Mouse (Mus musculus): ENCODE measurements around the gene Snapc2.

The Snapc2 gene

DNA sequence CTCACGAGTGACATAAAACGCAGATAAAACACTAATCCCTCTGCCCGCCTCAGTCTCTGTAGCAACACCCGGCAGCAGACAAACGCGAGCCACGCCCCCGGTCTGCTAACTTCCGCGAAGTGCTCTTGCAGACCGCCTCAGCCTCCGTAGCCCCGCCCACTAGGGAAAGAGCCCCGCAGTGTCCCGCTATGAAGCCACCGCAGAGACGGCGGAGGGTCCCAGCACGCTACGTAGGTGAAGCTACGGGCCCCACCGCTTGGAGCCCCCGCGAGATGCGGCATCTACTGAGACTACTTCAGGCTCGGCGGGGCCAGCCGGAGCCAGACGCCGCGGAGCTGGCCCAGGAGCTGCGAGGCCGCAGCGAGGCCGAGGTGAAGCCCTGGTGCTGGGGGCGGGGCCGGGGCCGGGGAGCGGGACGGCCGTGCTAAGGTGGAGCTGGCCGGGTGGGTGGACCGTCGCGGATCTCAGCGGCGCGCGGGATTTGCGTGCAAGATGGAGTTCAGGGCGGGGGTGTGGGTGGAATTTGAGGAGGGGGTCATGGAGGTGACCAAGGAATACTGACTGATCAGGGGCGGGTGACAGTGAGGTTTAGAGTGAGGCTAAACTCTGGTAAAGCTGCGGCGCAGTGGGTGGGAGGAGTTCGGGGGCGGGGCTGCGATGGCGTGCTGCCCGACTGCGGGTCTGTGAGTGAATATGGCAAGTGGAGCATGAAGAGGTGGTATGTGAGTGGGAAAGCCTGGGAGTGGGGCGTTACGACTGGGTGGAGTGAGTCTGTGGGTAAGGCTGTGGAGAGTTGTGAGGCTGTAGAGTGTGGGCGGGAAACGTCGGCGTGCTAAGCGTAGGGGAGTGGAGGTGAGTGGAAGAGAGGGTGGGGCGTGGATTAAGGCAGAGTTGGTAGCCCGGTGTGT is at the start of gene Snapc2:
Gene Snapc2, plus strand, starts transcription at position 147 of the 908 bp plus-strand sequence.
- peak; percentile 90 to 92 for DNase-seq (ENCODE audit: low spot score in 2 of 2)

DNA sequence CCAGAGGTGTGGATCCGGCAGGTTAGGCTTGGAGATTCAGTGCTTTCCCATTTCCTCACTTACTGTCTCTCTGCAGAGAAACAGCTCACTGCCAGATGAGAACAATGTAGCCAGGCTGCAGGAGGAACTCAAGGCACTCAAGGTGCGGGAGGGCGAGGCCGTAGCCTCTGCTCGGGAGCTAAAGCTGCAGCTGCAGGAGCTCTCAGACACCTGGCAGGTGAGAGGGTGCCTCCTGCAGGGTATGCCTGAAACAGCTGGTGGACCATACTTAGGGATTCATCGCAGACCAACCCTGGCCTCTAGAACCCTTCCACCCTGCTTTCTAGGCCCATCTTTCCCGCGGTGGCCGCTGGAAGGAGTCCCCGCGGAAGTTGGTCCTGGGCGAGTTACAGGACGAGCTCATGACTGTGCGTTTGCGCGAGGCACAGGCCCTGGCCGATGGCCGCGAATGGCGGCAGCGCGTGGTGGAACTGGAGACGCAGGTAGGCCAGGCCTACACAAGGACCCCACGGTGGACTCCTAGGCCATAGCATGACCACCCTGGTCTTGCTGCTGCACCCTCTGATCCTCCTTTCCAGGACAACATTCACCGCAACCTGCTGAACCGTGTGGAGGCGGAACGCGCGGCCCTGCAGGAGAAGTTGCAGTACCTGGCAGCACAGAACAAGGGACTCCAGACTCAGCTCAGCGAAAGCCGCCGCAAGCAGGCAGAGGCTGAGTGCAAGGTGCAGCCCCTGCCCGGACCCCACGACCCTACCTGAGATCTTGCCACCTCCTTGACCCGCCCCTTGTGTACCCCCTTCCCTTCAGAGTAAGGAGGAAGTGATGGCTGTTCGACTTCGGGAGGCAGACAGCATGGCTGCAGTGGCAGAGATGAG is 47.4 kb upstream of the Snapc2 start:
- no peak for DNase-seq (ENCODE audit: low spot score in 2 of 2)

DNA sequence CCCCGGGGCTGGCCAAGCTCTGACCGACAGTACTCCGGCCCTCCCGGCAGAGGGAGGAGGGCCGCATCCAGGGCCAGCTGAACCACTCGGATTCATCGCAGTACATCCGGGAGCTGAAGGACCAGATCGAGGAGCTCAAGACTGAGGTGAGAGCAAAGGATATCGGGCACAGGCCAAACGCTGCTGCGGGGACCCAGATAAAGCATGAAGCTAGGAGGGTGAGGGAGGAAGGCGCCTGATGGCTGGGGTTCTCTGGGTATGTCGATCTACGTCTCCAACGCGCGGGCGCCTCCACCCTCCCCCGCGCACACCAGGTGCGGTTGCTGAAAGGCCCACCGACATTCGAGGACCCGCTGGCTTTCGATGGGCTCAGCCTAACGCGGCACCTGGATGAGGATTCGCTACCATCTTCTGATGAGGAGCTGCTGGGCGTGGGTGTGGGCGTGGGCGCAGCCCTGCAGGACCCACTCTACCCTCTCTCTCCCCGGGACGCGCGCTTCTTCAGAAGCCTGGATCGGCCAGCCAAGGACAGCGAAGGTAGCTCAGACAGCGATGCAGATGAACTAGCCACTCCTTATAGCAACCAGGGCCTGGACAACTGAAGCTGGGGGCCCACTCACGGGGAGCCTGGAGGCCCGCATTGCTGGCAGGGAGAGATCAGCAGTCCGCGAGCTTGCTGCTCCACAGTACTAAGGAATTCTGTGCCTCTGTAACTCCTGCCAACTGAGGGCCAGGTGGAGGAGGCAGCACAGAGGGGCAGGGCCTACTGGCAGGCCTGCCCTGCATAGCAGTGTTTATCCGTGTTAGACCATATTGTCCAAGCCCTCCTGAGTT is 46.5 kb upstream of the Snapc2 start:
- no peak for DNase-seq (ENCODE audit: low spot score in 2 of 2)

DNA sequence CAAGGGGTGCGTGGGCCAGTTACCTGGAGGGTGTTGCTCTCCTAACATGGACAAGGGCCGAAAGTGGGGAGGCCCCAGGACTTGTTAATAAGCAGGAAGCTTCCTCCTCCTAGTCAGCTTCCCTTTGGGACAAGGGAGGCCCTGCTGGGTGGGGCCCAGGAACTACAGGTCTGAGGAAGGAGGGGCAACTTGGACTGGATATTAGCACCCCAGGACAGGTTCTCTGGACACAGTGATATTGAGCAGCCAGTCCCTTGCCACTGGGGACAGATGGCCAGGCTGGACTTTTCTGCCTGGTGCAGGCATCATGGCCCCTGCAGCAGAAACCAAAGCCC is 45.9 kb upstream of the Snapc2 start:
- DNase-seq (ENCODE audit: low spot score in 2 of 2) = no peak

DNA sequence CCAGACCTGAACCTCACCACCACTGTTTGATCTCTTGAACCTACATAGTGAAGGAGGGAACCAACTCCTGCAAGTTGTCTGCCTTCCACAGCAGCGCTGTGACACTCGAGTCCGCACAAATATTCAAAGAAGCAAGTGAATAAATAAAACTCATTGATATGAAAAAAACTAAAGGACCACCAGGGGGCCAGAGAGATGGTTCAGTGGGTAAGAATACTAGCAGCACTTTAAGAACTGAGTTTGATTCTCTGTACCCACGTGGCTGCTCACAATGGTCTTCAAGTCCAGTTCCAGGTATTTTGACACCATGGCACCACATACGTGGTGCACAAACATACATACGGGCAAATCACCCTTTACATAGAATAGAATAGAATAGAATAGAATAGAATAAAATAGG is 41.8 kb upstream of the Snapc2 start:
- DNase-seq (ENCODE audit: low spot score in 2 of 2) = no peak

DNA sequence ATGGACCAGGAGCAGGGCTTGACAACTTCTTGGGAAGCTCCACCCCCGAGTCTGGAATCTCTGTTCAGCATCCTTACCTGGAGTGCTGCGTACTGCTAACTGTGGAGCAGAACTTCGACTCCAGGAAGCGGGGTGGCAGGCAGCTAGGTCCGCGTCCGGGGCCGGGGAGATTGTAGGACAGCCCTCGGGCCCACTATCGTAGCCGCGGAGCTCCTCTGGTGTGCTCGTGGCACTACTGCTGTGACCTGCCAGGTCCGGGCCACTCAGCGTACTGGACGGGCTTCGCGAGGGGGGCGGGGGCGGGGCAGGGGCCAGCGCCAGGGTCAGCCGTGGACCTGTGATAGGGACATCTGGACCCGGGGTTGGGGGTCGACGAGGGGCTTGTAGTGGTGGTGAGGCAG is 40.1 kb upstream of the Snapc2 start:
- no peak for DNase-seq (ENCODE audit: low spot score in 2 of 2)

DNA sequence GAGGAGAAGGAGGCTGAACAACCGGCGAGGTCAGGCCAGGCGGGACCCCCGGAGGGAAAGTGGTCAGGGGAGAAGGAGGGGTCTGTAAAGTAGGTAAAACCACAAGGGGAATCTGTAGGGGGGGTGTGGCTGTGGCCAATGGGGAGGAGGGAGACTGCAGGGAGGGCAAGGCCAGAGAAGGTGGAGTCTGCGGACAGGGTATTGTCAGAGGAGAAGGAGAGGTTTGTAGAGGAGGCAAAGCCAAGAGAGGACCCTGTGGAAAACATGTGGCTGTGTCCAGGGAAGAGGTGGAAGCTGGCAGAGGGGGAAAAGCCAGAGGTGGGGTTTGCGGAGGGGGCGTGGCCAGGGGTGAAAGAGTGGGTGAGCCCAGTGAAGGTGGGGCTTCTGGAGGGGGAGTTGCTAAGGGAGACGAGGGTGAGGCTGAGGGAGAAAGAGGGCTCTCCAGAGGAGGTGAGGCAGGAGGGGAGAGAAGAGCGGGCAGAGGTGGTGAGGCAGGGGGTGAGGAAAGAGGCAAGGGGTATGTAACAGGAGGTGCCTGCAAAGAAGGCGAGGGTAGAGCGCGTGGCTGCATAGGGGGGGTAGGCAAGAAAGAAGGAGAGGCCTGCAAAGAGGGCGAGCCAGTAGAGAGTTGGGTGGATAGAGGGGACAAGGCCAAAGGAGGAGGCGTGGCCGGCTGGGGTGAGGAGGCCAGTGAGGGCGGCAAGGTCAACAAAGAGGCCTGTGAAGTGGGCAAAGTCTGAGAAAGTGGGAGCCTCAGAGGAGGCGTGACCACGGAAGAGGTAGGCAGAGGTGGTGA is 39.5 kb upstream of the Snapc2 start:
- no peak for DNase-seq (ENCODE audit: low spot score in 2 of 2)

DNA sequence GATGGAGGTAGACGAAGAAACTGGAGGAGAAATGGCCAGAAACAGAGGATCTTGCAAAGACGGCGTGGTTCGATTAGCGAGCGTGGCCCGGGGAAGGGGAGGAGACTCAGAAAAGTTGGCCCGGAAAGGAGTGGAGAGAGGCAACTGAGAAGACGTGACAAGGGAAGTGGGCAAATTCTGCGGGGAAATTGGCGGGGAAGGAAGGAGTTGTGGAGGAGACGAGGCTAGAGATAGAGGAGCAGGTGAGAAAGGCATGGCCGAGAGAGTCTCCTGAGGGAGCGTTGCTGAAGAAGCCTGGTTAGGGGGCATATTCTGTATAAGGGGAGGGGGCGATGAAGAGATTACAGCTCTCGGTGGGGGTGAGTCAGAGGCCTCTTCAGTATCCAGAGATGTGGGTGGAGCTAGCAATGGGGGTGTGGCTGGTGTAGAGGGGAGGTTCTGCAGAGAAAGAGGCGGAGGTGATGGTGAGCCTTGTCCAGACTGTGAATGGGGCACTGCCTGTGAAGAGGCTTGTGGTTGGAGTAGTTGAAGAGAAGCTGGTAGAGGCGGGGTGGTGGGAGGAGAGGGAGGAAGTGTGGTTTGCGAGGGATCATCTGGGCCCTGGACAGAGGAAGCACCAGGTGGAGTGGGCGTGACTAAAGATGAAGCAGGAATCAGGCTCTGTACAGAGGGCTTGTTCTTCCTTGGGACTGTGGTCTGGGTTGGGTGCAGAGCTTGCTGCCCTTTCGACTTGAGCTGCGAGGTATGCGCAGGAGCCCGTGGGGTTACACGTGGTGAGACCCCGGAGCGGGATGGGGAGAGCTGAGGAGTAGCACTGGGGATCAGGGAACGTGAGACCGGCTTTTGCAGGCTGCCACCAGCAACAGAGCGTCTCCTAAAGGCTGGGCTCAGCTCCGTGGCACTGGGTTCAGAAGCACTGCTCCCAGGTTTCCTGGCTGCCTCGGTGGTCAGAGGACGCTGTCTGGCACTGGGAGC is 38.6 kb upstream of the Snapc2 start:
- no peak for DNase-seq (ENCODE audit: low spot score in 2 of 2)

DNA sequence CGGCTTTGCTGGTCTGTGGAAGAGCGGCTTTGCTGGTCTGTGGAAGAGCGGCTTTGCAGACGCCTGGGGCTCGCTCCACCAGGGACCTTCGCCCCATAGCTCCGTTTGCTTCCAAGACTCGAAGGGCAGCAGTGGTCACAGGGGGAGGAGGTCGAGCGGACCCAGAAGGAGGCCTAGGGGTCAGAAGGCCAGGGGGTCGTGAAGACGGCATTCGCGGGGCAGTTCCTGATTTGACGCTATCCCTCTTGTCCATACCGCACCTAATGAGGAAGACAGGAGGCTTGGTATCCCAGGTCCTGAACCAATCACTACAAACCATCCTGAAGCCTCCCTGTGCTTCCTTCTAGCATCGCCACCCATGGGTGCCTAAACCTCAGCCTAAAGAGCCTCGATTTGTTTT is 36.6 kb upstream of the Snapc2 start:
- no peak for DNase-seq (ENCODE audit: low spot score in 2 of 2)

DNA sequence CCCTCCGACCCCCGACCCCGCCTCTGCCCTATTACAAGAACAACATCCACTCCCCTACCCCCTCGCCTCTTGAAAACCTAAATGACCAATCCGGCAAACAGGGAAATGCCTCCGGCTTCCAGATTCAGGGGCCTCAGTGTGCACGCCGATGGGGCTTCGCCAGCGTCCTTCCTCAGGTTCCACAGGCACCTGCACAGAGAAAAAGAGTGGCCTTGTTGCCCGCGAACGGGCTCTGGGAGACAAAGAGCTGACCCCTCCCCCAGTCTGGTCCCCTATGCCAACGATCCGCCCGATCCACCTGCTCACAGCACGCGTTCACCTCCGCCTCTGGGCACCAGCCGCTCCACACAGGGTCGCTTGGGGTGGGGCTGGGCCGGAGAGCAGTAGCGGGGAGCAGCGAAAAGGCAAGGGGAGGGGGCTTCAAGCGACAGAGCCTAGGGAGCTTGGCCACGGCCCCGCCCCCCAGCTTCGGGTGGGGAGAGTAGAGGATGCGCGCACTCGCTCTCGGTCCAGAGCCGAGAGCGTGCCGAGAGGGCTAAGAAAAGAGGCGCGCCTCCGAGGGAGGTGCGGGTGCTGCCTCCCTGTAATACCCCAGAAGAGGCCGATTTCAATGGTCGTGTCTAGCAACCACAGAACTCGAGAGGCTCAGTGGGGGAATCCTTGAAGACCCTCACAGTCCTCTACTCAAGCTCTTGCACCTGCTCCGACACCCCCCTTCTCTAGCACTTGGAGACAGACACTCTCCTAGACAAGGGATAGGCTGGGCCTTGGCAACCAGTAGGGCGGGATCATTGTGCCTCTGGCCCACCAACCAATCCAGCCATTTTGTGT is 35.9 kb upstream of the Snapc2 start, which contains the start of gene Prr36:
Gene Prr36, minus strand, starts transcription at position 669 of the 831 bp plus-strand sequence.
- peak in 1 of 2 experiments; percentile 57 for DNase-seq (ENCODE audit: low spot score in 2 of 2)

DNA sequence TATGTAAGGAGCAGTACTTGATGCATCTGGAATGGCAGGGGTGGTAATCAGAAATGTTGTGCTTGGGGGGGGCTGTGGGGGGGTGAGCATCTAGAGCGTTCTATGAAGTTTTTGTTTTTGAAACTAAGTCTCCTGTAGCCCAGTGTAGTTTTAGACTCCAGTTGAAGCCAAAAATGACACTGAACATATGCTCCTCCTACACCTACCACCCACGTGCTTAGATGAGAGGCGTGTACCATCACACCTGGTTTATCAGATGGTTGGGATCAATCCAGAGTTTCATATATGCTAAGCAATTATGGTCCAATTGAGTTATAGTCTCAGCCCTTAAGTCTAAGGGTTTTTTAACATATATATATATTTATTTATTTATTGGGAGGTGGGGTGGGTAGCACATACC is 33.3 kb upstream of the Snapc2 start:
- no peak for DNase-seq (ENCODE audit: low spot score in 2 of 2)

DNA sequence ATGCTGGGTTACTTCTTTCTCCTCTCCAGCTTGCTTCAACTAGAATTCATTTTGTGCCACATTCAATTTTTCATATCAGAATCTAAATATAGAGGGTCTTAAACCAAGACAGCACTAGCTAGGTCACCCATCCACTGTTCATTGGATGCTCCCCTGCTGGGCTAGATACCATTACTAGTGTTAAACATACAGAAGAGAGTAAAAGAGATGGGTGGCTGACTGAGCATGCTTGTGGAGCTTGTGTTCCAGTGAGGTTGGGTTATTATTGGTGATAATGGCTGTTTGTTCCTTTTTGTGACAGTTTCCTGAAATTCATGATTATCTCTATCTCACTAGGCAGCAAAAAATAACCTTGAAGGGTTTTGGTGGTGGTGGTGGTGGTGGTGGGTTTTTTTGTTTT is 30.8 kb upstream of the Snapc2 start:
- DNase-seq (ENCODE audit: low spot score in 2 of 2) = no peak

DNA sequence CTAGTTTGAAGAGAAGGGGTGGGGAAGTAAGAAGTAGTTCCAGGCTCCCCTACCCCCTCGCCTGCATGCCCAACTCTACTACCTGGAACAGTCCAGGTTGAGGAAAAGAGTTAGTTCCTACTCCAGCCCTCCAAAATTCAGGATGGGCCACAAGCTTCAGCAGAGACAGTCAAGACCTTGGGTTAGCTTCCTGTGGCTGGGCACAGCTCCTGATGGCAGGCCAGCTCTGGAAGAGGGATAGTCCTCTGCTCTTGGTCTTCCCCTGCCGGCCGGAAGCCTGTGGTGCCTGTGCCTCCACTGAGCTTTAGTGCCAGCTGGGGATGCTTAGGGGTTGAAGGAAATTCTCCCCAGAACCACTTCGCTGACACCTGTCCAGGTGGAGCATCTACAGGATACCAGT is 26.6 kb upstream of the Snapc2 start:
- DNase-seq (ENCODE audit: low spot score in 2 of 2) = no peak

DNA sequence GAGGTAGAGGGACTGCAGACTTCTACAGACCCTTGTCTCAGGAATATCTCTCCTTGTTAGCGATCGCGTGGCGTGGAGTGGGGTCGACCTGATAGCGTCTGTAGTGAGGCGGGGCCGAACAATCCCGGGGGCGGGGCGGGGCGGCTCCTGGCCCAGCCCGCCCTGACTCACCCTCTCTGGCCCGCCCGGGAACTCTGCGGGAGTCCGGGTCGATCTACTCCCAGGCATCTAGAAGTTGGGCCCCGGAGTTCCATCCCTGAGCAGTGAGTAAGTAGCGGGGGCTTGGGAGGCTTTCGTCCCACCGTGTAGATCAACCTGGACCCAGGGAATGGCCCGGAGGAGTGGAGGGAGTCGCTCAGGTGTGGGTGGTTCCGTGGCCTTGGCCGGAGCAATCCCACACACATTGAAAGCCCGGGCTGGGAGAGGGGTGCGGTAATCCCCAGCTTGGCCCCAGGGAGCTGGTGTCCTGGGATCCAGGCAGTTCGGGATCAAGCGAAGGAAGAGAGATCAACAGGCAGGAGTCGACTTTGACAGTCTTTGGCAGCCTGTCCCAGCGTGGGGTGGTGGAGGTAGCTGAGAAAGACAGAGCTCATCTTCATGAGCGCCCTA is 26.0 kb upstream of the Snapc2 start, which contains the start of gene Lrrc8e:
Gene Lrrc8e, plus strand, starts transcription at position 89 of the 609 bp plus-strand sequence.
- no peak for DNase-seq (ENCODE audit: low spot score in 2 of 2)

DNA sequence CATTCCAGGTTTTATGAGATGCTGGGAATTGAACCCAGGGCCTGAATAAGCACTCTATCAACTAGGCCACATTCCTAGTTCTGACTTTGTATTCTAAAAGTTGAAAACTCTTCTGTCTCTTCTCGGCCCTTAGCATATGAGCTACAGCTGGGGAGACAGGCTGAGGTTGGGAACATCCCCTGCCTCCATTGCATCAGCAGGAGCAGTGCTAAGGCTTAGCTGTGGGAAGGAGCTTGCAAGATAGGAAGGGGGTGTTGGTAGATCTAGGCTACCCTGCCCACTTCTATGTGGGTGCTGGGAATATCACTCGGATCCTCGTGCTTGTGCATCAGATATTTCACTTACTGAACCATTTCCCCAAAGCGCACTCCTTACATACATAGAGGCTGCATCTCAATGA is 25.0 kb upstream of the Snapc2 start:
- no peak for DNase-seq (ENCODE audit: low spot score in 2 of 2)

DNA sequence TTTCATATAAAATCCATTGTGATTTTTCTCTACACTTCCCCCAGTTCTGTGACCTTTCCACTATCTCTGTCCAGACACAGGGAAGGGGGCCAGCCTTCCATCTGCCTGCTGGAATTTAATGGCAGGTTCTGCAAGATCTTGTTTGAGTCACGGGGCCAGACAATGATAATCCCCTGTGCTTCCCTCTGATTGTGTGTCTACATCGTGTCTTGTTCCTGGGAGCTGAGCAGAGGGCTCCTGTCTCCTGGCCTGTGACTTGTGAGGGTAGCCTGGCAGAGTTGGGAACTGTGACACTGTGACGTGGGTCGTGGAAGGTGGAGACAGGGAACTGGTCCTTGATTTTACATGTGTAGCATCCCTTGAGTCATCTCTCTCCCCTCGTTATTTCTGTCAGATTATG is 23.1 kb upstream of the Snapc2 start:
- DNase-seq (ENCODE audit: low spot score in 2 of 2) = no peak

DNA sequence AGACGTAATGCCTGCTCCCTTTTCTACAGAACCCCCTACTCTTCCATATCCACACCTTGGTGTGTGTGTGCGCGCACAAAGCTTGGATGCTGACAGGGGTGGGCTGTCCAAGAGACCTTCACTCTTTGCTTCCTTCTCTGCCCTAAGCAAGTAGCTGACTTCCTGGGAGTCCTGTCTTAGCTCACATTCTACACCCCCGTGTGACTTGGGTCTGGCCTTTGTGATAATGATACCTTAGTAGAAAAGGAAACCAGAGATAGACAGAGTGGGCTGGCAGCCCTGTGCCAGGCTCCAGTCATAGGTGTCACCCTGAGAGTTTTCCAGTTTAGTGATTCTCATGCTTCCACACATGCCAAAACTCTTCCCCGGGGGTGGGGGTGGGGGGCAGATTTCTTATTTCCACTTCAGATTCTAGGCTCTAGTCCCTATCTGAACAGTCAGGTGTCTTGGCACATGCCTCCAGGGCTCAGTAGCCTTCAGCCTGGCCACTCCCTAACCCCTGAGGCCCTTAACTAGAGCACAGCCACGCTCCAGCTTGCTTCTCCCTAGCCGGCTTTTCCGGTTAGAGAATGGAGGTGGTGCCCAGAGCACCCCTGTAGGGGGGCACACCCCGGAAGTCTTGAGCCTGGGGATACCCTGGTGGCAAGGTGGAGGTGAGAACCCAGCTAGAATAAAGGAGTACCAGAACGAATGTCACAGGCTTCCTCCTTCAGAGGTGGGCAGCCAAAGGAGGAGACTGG is 22.1 kb upstream of the Snapc2 start:
- no peak for DNase-seq (ENCODE audit: low spot score in 2 of 2)
